Mouse (Mus musculus) liver, postnatal 0 days (tissue): ENCODE results near the gene Letm1.

Experiments used
- CTCF ChIP-seq: sonication (generic); IDR thresholded peaks from 2 replicates; pipeline ENCODE4 v1.5.1; 2016; ENCODE audit warnings: antibody characterized with exemption, low read depth
- EP300 ChIP-seq: IDR thresholded peaks from 2 replicates; pipeline ENCODE4 v1.6.1; 2016; ENCODE audit warnings: antibody characterized with exemption, low read depth, mild to moderate bottlenecking

- TF ChIP-seq CTCF (no peak), EP300 (no peak)
Measured at GRCm38 (mm10) chr5:33829958-33830357, 47.3 kb upstream of the Letm1 start.
